Mouse (Mus musculus) adrenal gland, adult 8-10 months (tissue): ENCODE results near the gene Atp6v0a2. TPM values are rescaled to one million over a fixed set of nuclear protein-coding genes. Genes with fewer than 3 reads are reported as not detected.

Experiments
- DNase-seq: peaks from one replicate; pipeline ENCODE4 v3.0.0; 2022
- total RNA-seq, 4 experiments: library from RNA; stranded (reverse); gene quantifications; 2 replicates each; pipeline ENCODE4 v1.2.4; 2022

The Atp6v0a2 gene
- total RNA-seq, 4 experiments from 2014 or later: 81.1 to 95.2 (median 84.6) TPM

- no peak for DNase-seq
Observed at GRCm38 (mm10) chr5:124637300-124637699, 8.9 kb downstream of the Atp6v0a2 start.

GRCm38 (mm10) chr5:124637836-124638235 is 9.5 kb downstream of the Atp6v0a2 start:
- DNase-seq: no peak

GRCm38 (mm10) chr5:124713741-124714140 is 85.4 kb downstream of the Atp6v0a2 start:
- DNase-seq: no peak

GRCm38 (mm10) chr5:124715135-124715534 is 86.8 kb downstream of the Atp6v0a2 start:
- peak; percentile 54 for DNase-seq

- no peak for DNase-seq
Observed at GRCm38 (mm10) chr5:124717969-124718368, 89.6 kb downstream of the Atp6v0a2 start.

- DNase-seq: no peak
Observed at GRCm38 (mm10) chr5:124718396-124718795, 90.0 kb downstream of the Atp6v0a2 start.

GRCm38 (mm10) chr5:124723125-124723524 is 94.7 kb downstream of the Atp6v0a2 start:
- no peak for DNase-seq

- DNase-seq: no peak
Observed at GRCm38 (mm10) chr5:124724997-124725396, 96.6 kb downstream of the Atp6v0a2 start, which contains the start of gene Dnah10. Gene Dnah10 (plus strand): TSS chr5:124725085.

GRCm38 (mm10) chr5:124729662-124730206 is 101.4 kb downstream of the Atp6v0a2 start:
- DNase-seq: no peak

GRCm38 (mm10) chr5:124733961-124734360 is 105.6 kb downstream of the Atp6v0a2 start:
- no peak for DNase-seq

GRCm38 (mm10) chr5:124741898-124742599 is 113.7 kb downstream of the Atp6v0a2 start:
- no peak for DNase-seq

- peak; percentile 19 for DNase-seq
Observed at GRCm38 (mm10) chr5:124743841-124744240, 115.5 kb downstream of the Atp6v0a2 start.

- DNase-seq: no peak
Observed at GRCm38 (mm10) chr5:124746220-124746619, 117.8 kb downstream of the Atp6v0a2 start.

- DNase-seq: no peak
Observed at GRCm38 (mm10) chr5:124748296-124748695, 119.9 kb downstream of the Atp6v0a2 start.

GRCm38 (mm10) chr5:124751656-124752055 is 123.3 kb downstream of the Atp6v0a2 start:
- peak; percentile 26 for DNase-seq

GRCm38 (mm10) chr5:124761011-124761410 is 132.6 kb downstream of the Atp6v0a2 start:
- DNase-seq: no peak

- DNase-seq: no peak
Observed at GRCm38 (mm10) chr5:124761787-124762186, 133.4 kb downstream of the Atp6v0a2 start.

Other genes starting within 250 kb of the Atp6v0a2 start
- gene Sbno1, start 202.6 kb upstream of the Atp6v0a2 start, total RNA-seq: 100 to 1,000 TPM in 2 of 4 experiments, 10 to 100 TPM in 2; 86.8 to 120 (median 107) TPM
- gene Kmt5a, start 188.6 kb upstream of the Atp6v0a2 start, total RNA-seq: 100 to 1,000 TPM; 107 to 196 (median 137) TPM
- gene Rilpl2, start 150.2 kb upstream of the Atp6v0a2 start, total RNA-seq: 10 to 100 TPM; 26.3 to 29.7 (median 29.2) TPM
- gene Snrnp35, start 145.4 kb upstream of the Atp6v0a2 start, total RNA-seq: 10 to 100 TPM; 17.1 to 23.2 (median 17.5) TPM
- gene Rilpl1, start 97.2 kb upstream of the Atp6v0a2 start, total RNA-seq: 10 to 100 TPM; 16.1 to 26.7 (median 21.0) TPM
- 100 to 1,000 TPM; 179 to 244 (median 222) TPM for gene Tmed2, start 87.9 kb upstream of the Atp6v0a2 start, total RNA-seq
- 10 to 100 TPM; 13.4 to 28.4 (median 22.0) TPM for gene Ddx55, start 75.7 kb upstream of the Atp6v0a2 start, total RNA-seq
- gene Eif2b1, start 49.4 kb upstream of the Atp6v0a2 start, total RNA-seq: 10 to 100 TPM; 41.9 to 46.9 (median 45.6) TPM
- gene Gtf2h3, start 49.4 kb upstream of the Atp6v0a2 start, total RNA-seq: 10 to 100 TPM; 30.5 to 50.1 (median 40.8) TPM
- gene Dnah10, start 96.5 kb downstream of the Atp6v0a2 start, total RNA-seq: 10 to 100 TPM in 1 of 4 experiments, 1 to 10 TPM in 3; 1.7 to 10.5 (median 5.8) TPM
- 10 to 100 TPM in 3 of 4 experiments, 1 to 10 TPM in 1; 9.3 to 14.1 (median 11.8) TPM for gene Ccdc92, start 233.8 kb downstream of the Atp6v0a2 start, total RNA-seq
- 10 to 100 TPM; 48.3 to 63.9 (median 55.9) TPM for gene Zfp664, start 234.1 kb downstream of the Atp6v0a2 start, total RNA-seq